Mouse (Mus musculus): ENCODE measurements at regions not wholly inside any gene's neighbourhood (a gene's known extent, or its start where the extent isn't known, plus 50 kb on each side); places are given as distances from the start of the nearest gene placed in this dataset.

DNA sequence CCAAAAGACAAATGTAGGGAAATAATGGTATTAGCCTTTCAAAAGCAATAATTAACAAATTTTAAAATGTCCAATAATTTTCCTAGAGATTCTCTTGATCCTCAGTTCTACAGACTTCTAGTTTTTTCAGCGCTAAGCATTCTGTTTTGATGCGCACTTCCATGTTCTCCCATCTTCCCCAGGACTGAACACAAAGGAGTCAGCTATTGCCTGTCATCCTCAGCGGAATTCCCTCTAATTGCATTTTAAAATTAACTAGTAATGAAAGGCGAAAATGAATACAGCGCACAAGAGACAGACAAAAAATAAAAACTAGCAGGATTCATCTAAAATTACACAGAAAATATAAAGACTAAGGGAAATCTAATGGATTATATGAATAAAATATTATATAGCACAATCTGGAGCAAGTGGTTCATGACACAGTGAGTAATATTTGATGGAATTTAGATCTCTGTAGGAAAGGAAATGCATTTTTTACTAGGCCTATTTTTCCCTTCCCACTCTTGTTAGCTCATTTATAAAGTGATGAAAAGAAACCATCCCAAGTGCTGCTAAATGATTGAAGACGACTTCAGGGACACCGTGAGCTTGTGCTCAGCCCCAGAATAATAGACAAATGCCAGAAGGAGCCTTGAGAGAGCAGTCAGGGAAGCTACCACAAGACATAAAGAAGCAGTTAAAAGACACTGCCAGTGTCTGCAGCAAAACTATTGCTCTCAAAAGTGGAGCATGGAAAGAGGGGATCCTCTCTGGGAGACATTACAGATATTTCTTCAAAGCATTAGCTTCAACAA lies 79.0 kb upstream of the Arsj start:
- DNase-seq (no peak), ATAC-seq (no peak)
- no peak overlapping the region for H3K27ac ChIP-seq (ENCODE audit: low read depth)
- H3K4me1 ChIP-seq (ENCODE audit: insufficient read depth), result no peaks in the 10 kb centered on the region
- H3K4me3 ChIP-seq (ENCODE audit: low read depth, low read length), result no peak overlapping the region
- no peaks in the 10 kb centered on the region for H3K36me3 ChIP-seq (replicated peaks; ENCODE audit: insufficient read depth, low read length)
- no peak for TF ChIP-seq CTCF (IDR thresholded peaks at IDR 0.05; ENCODE audit: low read depth)
- TF ChIP-seq EP300 (IDR thresholded peaks at IDR 0.05; ENCODE audit: low read depth), result no peak
- no peaks in the 10 kb centered on the region for H3K9me3 ChIP-seq (ENCODE audit: low read length)
- no peak overlapping the region for H3K9ac ChIP-seq (replicated peaks)
- no peak overlapping the region for H3K4me2 ChIP-seq (ENCODE audit: low read depth, low read length)
- 77% methylated on average over 7 of the region's 7 CpGs for WGBS (ENCODE audit: insufficient replicate concordance)
- H3K27me3 ChIP-seq (ENCODE audit: insufficient read depth, low read length), result no peaks in the 10 kb centered on the region

- Histone ChIP-seq H3K9ac (replicated peaks) (no peak overlapping the region), H3K27ac (ENCODE audit: low read depth) (no peak overlapping the region), H3K27me3 (ENCODE audit: insufficient read depth, low read length) (no peaks in the 10 kb centered on the region), H3K4me1 (ENCODE audit: insufficient read depth) (no peaks in the 10 kb centered on the region), H3K9me3 (ENCODE audit: low read length) (no peaks in the 10 kb centered on the region), H3K36me3 (replicated peaks; ENCODE audit: insufficient read depth, low read length) (no peaks in the 10 kb centered on the region), H3K4me2 (ENCODE audit: low read depth, low read length) (no peak overlapping the region), H3K4me3 (ENCODE audit: low read depth, low read length) (no peak overlapping the region)
- 67% methylated on average over 5 of the region's 5 CpGs for WGBS (ENCODE audit: insufficient replicate concordance)
- ATAC-seq (no peak), DNase-seq (no peak)
- no peak for TF ChIP-seq EP300 (IDR thresholded peaks at IDR 0.05; ENCODE audit: low read depth)
- no peak for TF ChIP-seq CTCF (IDR thresholded peaks at IDR 0.05; ENCODE audit: low read depth)
Measured at GRCm38 (mm10) chr3:126292259-126292658, 71.2 kb upstream of the Arsj start.

- Histone ChIP-seq H3K4me1 (ENCODE audit: insufficient read depth) (no peaks in the 10 kb centered on the region), H3K4me3 (ENCODE audit: low read depth, low read length) (no peak overlapping the region), H3K9ac (replicated peaks) (no peak overlapping the region), H3K27me3 (ENCODE audit: insufficient read depth, low read length) (no peaks in the 10 kb centered on the region), H3K27ac (ENCODE audit: low read depth) (no peak overlapping the region), H3K9me3 (ENCODE audit: low read length) (no peaks in the 10 kb centered on the region), H3K36me3 (replicated peaks; ENCODE audit: insufficient read depth, low read length) (no peaks in the 10 kb centered on the region), H3K4me2 (ENCODE audit: low read depth, low read length) (no peak overlapping the region)
- WGBS (ENCODE audit: insufficient replicate concordance), result 76% methylated on average over 1 of the region's 1 CpGs
- ATAC-seq (no peak), DNase-seq (no peak)
- TF ChIP-seq EP300 (IDR thresholded peaks at IDR 0.05; ENCODE audit: low read depth) (no peak), CTCF (IDR thresholded peaks at IDR 0.05; ENCODE audit: low read depth) (no peak)
Measured at GRCm38 (mm10) chr3:126292830-126293229, 70.7 kb upstream of the Arsj start.

DNA sequence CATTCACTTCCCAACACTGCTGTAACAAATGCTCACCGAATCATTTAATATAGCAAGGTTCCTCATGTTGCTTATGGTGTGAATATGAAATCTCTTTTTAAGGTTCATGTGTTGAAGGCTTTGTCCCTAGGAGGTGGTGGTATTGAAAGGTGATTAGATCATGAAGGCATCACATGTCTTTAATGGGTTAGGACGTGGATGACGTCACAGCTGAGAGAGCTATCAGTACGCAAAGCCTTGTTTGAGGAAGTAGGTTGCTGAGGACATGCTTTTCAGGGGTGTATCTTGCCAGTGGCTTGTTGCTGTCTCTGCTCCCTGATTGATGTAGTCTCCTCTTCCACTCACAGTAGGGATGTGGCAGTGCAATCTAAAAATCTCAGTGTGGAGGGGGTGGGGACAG lies 69.8 kb upstream of the Arsj start:
- H3K36me3 ChIP-seq (replicated peaks; ENCODE audit: insufficient read depth, low read length), result no peaks in the 10 kb centered on the region
- H3K27ac ChIP-seq (ENCODE audit: low read depth), result no peak overlapping the region
- H3K4me3 ChIP-seq (ENCODE audit: low read depth, low read length), result no peak overlapping the region
- no peak overlapping the region for H3K4me2 ChIP-seq (ENCODE audit: low read depth, low read length)
- H3K9me3 ChIP-seq (ENCODE audit: low read length), result no peaks in the 10 kb centered on the region
- WGBS (ENCODE audit: insufficient replicate concordance), result 68% methylated on average over 4 of the region's 4 CpGs
- no peak for ATAC-seq
- no peaks in the 10 kb centered on the region for H3K4me1 ChIP-seq (ENCODE audit: insufficient read depth)
- no peak for DNase-seq
- H3K27me3 ChIP-seq (ENCODE audit: insufficient read depth, low read length), result no peaks in the 10 kb centered on the region
- no peak overlapping the region for H3K9ac ChIP-seq (replicated peaks)
- no peak for TF ChIP-seq EP300 (IDR thresholded peaks at IDR 0.05; ENCODE audit: low read depth)
- TF ChIP-seq CTCF (IDR thresholded peaks at IDR 0.05; ENCODE audit: low read depth), result no peak

- ATAC-seq (no peak), DNase-seq (no peak)
- H3K9ac ChIP-seq (replicated peaks), result no peak overlapping the region
- no peaks in the 10 kb centered on the region for H3K27me3 ChIP-seq (ENCODE audit: insufficient read depth, low read length)
- no peaks in the 10 kb centered on the region for H3K9me3 ChIP-seq (ENCODE audit: low read length)
- whole genome bisulfite sequencing (ENCODE audit: insufficient replicate concordance), result 69% methylated on average over 1 of the region's 1 CpGs
- no peaks in the 10 kb centered on the region for H3K36me3 ChIP-seq (replicated peaks; ENCODE audit: insufficient read depth, low read length)
- no peak overlapping the region for H3K4me2 ChIP-seq (ENCODE audit: low read depth, low read length)
- no peak for TF ChIP-seq CTCF (IDR thresholded peaks at IDR 0.05; ENCODE audit: low read depth)
- TF ChIP-seq EP300 (IDR thresholded peaks at IDR 0.05; ENCODE audit: low read depth), result no peak
- H3K4me3 ChIP-seq (ENCODE audit: low read depth, low read length), result no peak overlapping the region
- no peaks in the 10 kb centered on the region for H3K4me1 ChIP-seq (ENCODE audit: insufficient read depth)
- H3K27ac ChIP-seq (ENCODE audit: low read depth), result no peak overlapping the region
Measured at GRCm38 (mm10) chr3:126295932-126296331, 67.6 kb upstream of the Arsj start.

- no peak overlapping the region for H3K9ac ChIP-seq (replicated peaks)
- WGBS (ENCODE audit: insufficient replicate concordance), result 58% methylated on average over 3 of the region's 3 CpGs
- no peak for DNase-seq
- no peak for TF ChIP-seq CTCF (IDR thresholded peaks at IDR 0.05; ENCODE audit: low read depth)
- TF ChIP-seq EP300 (IDR thresholded peaks at IDR 0.05; ENCODE audit: low read depth), result no peak
- no peak overlapping the region for H3K27ac ChIP-seq (ENCODE audit: low read depth)
- no peak overlapping the region for H3K4me3 ChIP-seq (ENCODE audit: low read depth, low read length)
- ATAC-seq, result no peak
- no peak overlapping the region for H3K4me2 ChIP-seq (ENCODE audit: low read depth, low read length)
- H3K9me3 ChIP-seq (ENCODE audit: low read length), result no peaks in the 10 kb centered on the region
- H3K36me3 ChIP-seq (replicated peaks; ENCODE audit: insufficient read depth, low read length), result no peaks in the 10 kb centered on the region
- H3K27me3 ChIP-seq (ENCODE audit: insufficient read depth, low read length), result no peaks in the 10 kb centered on the region
- H3K4me1 ChIP-seq (ENCODE audit: insufficient read depth), result no peaks in the 10 kb centered on the region
Measured at GRCm38 (mm10) chr3:126299257-126299656, 64.2 kb upstream of the Arsj start.
